Mouse (Mus musculus): Measurements from ENCODE around the gene Fam49a. TPM values are rescaled to one million over a fixed set of nuclear protein-coding genes. Genes with fewer than 3 reads are reported as not detected.

Fam49a gene
- polyA plus RNA-seq, 1 experiment = 10.4 TPM

- DNase-seq = no peak
- WGBS = 29% methylated on average over 5 of the region's 5 CpGs
- H3K4me3 ChIP-seq (replicated peaks; ENCODE audit: extremely low read depth, low read depth, low read length) = peak overlapping the region; percentile 51
- TF ChIP-seq POLR2A (IDR thresholded peaks at IDR 0.05; ENCODE audit: borderline replicate concordance, extremely low read depth, low read depth, low read length) (no peak), CTCF (IDR thresholded peaks at IDR 0.05; ENCODE audit: insufficient read depth, low read length) (no peak)
- peaks cover 13% of the 10 kb centered on the region for H3K4me1 ChIP-seq (ENCODE audit: control insufficient read depth, insufficient read depth, low read length)
Measured at GRCm38 (mm10) chr12:12264151-12264550, 2.2 kb downstream of the Fam49a start.

DNA sequence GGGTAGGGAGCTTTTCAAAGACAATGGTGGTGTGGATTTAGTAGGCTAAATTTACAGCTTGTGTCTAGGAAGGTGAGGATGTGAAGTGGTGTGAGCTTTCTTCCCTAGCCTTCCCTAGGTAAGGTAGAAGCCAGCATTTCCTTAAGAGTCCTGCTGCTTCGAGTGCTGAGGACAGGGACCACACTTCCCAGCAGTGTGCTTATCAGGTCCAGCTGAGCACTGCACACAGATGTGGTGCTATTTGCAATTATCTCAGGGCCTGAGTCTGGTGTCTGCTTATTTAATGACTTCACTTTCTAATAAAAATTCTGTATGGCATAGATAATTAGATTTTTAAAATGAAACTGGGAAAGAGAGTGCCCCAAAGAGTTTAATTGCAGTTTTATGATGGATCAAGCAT lies 4.6 kb downstream of the Fam49a start:
- TF ChIP-seq POLR2A (IDR thresholded peaks at IDR 0.05; ENCODE audit: borderline replicate concordance, extremely low read depth, low read depth, low read length) = no peak
- no peak for TF ChIP-seq CTCF (IDR thresholded peaks at IDR 0.05; ENCODE audit: insufficient read depth, low read length)
- peaks cover 16% of the 10 kb centered on the region for H3K4me1 ChIP-seq (ENCODE audit: control insufficient read depth, insufficient read depth, low read length)

GRCm38 (mm10) chr12:12270495-12270894 lies 8.6 kb downstream of the Fam49a start:
- Histone ChIP-seq H3K4me3 (replicated peaks; ENCODE audit: extremely low read depth, low read depth, low read length) (no peak overlapping the region), H3K4me1 (ENCODE audit: control insufficient read depth, insufficient read depth, low read length) (peaks cover 5% of the 10 kb centered on the region; the same call in 1 of the 2 replicates)
- WGBS = 40% methylated on average over 3 of the region's 3 CpGs
- DNase-seq = no peak
- TF ChIP-seq CTCF (IDR thresholded peaks at IDR 0.05; ENCODE audit: insufficient read depth, low read length) = no peak
- no peak for TF ChIP-seq POLR2A (IDR thresholded peaks at IDR 0.05; ENCODE audit: borderline replicate concordance, extremely low read depth, low read depth, low read length)

More for the DNA sequence above, 4.6 kb downstream of the Fam49a start:
- H3K4me3 ChIP-seq (replicated peaks; ENCODE audit: extremely low read depth, low read depth, low read length) = no peak overlapping the region
- DNase-seq = no peak
- 58% methylated on average over 1 of the region's 1 CpGs for WGBS

GRCm38 (mm10) chr12:12274115-12274514 lies 12.2 kb downstream of the Fam49a start:
- H3K4me3 ChIP-seq (replicated peaks; ENCODE audit: extremely low read depth, low read depth, low read length) = no peak overlapping the region
- 38% methylated on average over 6 of the region's 6 CpGs for WGBS
- peaks cover 10% of the 10 kb centered on the region for H3K4me1 ChIP-seq (ENCODE audit: control insufficient read depth, insufficient read depth, low read length)
- DNase-seq = no peak
- no peak for TF ChIP-seq CTCF (IDR thresholded peaks at IDR 0.05; ENCODE audit: insufficient read depth, low read length)
- TF ChIP-seq POLR2A (IDR thresholded peaks at IDR 0.05; ENCODE audit: borderline replicate concordance, extremely low read depth, low read depth, low read length) = no peak

- WGBS = 75% methylated on average over 4 of the region's 4 CpGs
- H3K4me1 ChIP-seq (ENCODE audit: control insufficient read depth, insufficient read depth, low read length) = peaks cover 8% of the 10 kb centered on the region
- TF ChIP-seq POLR2A (IDR thresholded peaks at IDR 0.05; ENCODE audit: borderline replicate concordance, extremely low read depth, low read depth, low read length) (no peak), CTCF (IDR thresholded peaks at IDR 0.05; ENCODE audit: insufficient read depth, low read length) (no peak)
- DNase-seq = no peak
- H3K4me3 ChIP-seq (replicated peaks; ENCODE audit: extremely low read depth, low read depth, low read length) = no peak overlapping the region
Measured at GRCm38 (mm10) chr12:12275124-12275779, 13.3 kb downstream of the Fam49a start.

- peaks cover 8% of the 10 kb centered on the region for H3K4me1 ChIP-seq (ENCODE audit: control insufficient read depth, insufficient read depth, low read length)
- DNase-seq = no peak
- 66% methylated on average over 4 of the region's 4 CpGs for WGBS
Measured at GRCm38 (mm10) chr12:12277741-12278463, 16.0 kb downstream of the Fam49a start.

DNA sequence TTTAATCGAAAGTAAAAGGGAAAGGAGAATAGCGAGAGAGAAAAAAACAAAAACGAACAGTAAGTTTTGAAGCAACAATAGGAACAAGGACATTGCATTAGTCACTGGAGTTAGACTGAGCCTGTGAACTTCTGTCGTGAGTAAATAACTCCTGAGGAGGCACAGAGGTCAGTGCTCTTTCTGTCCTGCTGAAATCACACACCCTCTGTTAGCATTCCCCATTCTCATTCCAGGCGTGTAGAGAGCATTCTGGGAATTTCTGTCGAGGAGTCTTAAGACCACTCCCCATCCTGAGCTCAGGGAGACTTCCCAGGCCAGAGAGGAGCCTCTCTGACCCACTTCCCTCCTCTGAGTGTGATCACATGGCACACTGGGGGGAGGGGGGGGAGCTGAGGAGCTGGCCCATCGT lies 16.5 kb downstream of the Fam49a start:
- Histone ChIP-seq H3K4me3 (replicated peaks; ENCODE audit: extremely low read depth, low read depth, low read length) (no peak overlapping the region), H3K4me1 (ENCODE audit: control insufficient read depth, insufficient read depth, low read length) (peaks cover 8% of the 10 kb centered on the region)
- DNase-seq = peak; percentile 42
- TF ChIP-seq POLR2A (IDR thresholded peaks at IDR 0.05; ENCODE audit: borderline replicate concordance, extremely low read depth, low read depth, low read length) = no peak
- 47% methylated on average over 7 of the region's 7 CpGs for WGBS

More at GRCm38 (mm10) chr12:12277741-12278463, 16.0 kb downstream of the Fam49a start:
- TF ChIP-seq POLR2A (IDR thresholded peaks at IDR 0.05; ENCODE audit: borderline replicate concordance, extremely low read depth, low read depth, low read length) (no peak), CTCF (IDR thresholded peaks at IDR 0.05; ENCODE audit: insufficient read depth, low read length) (no peak)
- H3K4me3 ChIP-seq (replicated peaks; ENCODE audit: extremely low read depth, low read depth, low read length) = no peak overlapping the region

DNA sequence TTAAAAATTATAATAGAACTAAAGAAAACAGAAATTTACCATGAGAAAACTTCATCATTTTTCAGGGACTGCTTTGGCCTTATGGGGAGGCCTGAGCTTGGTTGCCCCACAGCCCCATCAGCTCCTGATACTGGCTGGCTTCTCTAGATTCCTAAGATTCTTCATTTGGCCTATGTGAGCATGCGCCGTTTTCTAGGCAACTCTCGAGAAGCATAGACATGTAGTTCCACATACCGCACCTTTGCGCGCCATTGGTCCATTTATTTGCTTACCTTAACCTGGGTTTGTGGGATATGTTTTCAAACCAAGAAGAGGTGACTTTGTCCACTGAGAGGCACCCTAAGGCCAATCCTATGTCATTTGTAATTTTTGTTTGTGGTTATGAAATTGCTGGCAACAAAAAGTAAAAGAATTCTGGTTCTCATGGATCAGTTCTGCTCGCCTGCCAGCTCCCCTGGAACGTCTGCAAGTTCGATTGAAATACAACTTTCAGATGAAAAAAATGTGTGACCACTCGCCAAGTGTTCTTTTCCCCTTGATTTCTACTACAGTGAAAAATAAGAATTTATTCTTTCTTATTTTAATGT lies 21.9 kb downstream of the Fam49a start:
- no peak overlapping the region for H3K4me3 ChIP-seq (replicated peaks; ENCODE audit: extremely low read depth, low read depth, low read length)
- TF ChIP-seq CTCF (IDR thresholded peaks at IDR 0.05; ENCODE audit: insufficient read depth, low read length) = no peak
- WGBS = 66% methylated on average over 10 of the region's 10 CpGs
- peak; percentile 33 for DNase-seq
- H3K4me1 ChIP-seq (ENCODE audit: control insufficient read depth, insufficient read depth, low read length) = peaks cover under 1% of the 10 kb centered on the region

- H3K4me3 ChIP-seq (replicated peaks; ENCODE audit: extremely low read depth, low read depth, low read length) = no peak overlapping the region
- TF ChIP-seq CTCF (IDR thresholded peaks at IDR 0.05; ENCODE audit: insufficient read depth, low read length) (no peak), POLR2A (IDR thresholded peaks at IDR 0.05; ENCODE audit: borderline replicate concordance, extremely low read depth, low read depth, low read length) (no peak)
- 66% methylated on average over 6 of the region's 6 CpGs for WGBS
- no peaks in the 10 kb centered on the region; the same call in 1 of the 2 replicates for H3K4me1 ChIP-seq (ENCODE audit: control insufficient read depth, insufficient read depth, low read length)
- DNase-seq = no peak
Measured at GRCm38 (mm10) chr12:12284521-12284920, 22.6 kb downstream of the Fam49a start.

Measured in lung, adult 2 months (tissue).